Mouse (Mus musculus) liver, adult 2 months (tissue): ENCODE data around the gene Acvr1b.

Experiments
- CTCF ChIP-seq: fragments of 200-500 bp; IDR thresholded peaks from 2 replicates; pipeline ENCODE4 v1.5.1; 2011; ENCODE audit warnings: low read depth, low read length, control low read depth
- POLR2A ChIP-seq: fragments of 200-500 bp; IDR thresholded peaks from 2 replicates; pipeline ENCODE4 v1.6.1; 2011; ENCODE audit warnings: low read length, control low read depth; ENCODE audit not compliant: insufficient read depth; ENCODE audit errors: extremely low read depth

GRCm38 (mm10) chr15:101235342-101235698, 61.5 kb downstream of the Acvr1b start:
- TF ChIP-seq CTCF (no peak), POLR2A (no peak)
